Mouse (Mus musculus): ENCODE measurements around the gene Trim52. TPM values are rescaled to one million over a fixed set of nuclear protein-coding genes. Genes with fewer than 3 reads are reported as not detected.
"Not testable (repeated sequence)": the region's sequence is repeated elsewhere in the genome, so short reads cannot be mapped to it uniquely, and the experiment has no call there.

The Trim52 gene
- polyA plus RNA-seq, 1 experiment from 2014 or later = not detected

- H3K4me1 ChIP-seq = no peaks in the 10 kb centered on the region
- whole genome bisulfite sequencing = 73% methylated on average over 3 of the region's 3 CpGs
- no peaks in the 10 kb centered on the region for H3K36me3 ChIP-seq
- no peak overlapping the region for H3K4me3 ChIP-seq
- H3K9me3 ChIP-seq = no peaks in the 10 kb centered on the region
- no peaks in the 10 kb centered on the region for H3K27me3 ChIP-seq (replicated peaks)
- no peak overlapping the region for H3K4me2 ChIP-seq (replicated peaks)
- no peak overlapping the region for H3K27ac ChIP-seq
- no peak overlapping the region for H3K9ac ChIP-seq
- ATAC-seq (ENCODE audit: low FRiP score, low read depth) = no peak
Measured at GRCm38 (mm10) chr14:106162331-106162730, 56.3 kb downstream of the Trim52 start.

GRCm38 (mm10) chr14:106163196-106163595 lies 57.2 kb downstream of the Trim52 start:
- no peak for ATAC-seq (ENCODE audit: low FRiP score, low read depth)
- no peaks in the 10 kb centered on the region for H3K27me3 ChIP-seq (replicated peaks)
- no peak overlapping the region for H3K27ac ChIP-seq

DNA sequence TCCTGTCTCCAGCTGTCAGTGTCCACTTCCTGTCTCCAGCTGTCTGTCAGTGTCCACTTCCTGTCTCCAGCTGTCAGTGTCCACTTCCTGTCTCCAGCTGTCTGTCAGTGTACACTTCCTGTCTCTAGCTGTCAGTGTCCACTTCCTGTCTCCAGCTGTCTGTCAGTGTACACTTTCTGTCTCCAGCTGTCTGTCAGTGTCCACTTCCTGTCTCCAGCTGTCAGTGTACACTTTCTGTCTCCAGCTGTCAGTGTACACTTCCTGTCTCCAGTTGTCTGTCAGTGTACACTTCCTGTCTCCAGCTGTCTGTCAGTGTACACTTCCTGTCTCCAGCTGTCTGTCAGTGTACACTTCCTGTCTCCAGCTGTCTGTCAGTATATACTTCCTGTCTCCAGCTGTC lies 57.9 kb downstream of the Trim52 start:
- ATAC-seq (ENCODE audit: low FRiP score, low read depth); H3K36me3 ChIP-seq; H3K27ac ChIP-seq; H3K9me3 ChIP-seq; H3K9ac ChIP-seq; H3K27me3 ChIP-seq (replicated peaks); H3K4me1 ChIP-seq; H3K4me3 ChIP-seq; H3K4me2 ChIP-seq (replicated peaks): not testable (repeated sequence)

More at GRCm38 (mm10) chr14:106163196-106163595, 57.2 kb downstream of the Trim52 start:
- no peaks in the 10 kb centered on the region for H3K4me1 ChIP-seq
- H3K4me3 ChIP-seq = no peak overlapping the region
- H3K9ac ChIP-seq = no peak overlapping the region
- no peaks in the 10 kb centered on the region for H3K36me3 ChIP-seq
- no peaks in the 10 kb centered on the region for H3K9me3 ChIP-seq
- no peak overlapping the region for H3K4me2 ChIP-seq (replicated peaks)

DNA sequence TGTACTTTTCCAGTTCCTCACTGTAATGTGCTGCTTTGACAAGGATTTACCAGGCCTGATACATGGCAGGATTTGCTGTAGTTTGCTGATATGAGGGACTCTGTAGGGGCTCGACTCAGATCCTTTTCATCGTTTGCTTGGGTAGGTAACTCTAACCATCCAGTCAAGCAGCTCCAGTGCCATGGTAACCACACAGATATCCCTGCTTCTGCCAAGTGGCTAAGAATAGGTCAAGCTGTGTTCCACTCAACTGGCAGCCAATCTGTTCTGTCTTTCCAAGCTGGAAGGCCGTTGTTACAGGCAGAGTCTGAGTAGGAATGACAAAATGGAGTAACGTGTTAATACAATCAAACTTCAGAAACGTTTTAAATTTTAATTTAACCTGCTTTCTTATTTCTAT lies 70.9 kb downstream of the Trim52 start:
- Histone ChIP-seq H3K4me2 (replicated peaks) (no peak overlapping the region), H3K36me3 (no peaks in the 10 kb centered on the region), H3K9me3 (no peaks in the 10 kb centered on the region), H3K9ac (no peak overlapping the region), H3K27me3 (replicated peaks) (no peaks in the 10 kb centered on the region), H3K4me1 (no peaks in the 10 kb centered on the region), H3K27ac (no peak overlapping the region), H3K4me3 (no peak overlapping the region)
- no peak for ATAC-seq (ENCODE audit: low FRiP score, low read depth)
- WGBS = 68% methylated on average over 5 of the region's 5 CpGs

- Histone ChIP-seq H3K4me2 (replicated peaks) (no peak overlapping the region), H3K36me3 (no peaks in the 10 kb centered on the region), H3K4me1 (no peaks in the 10 kb centered on the region), H3K27ac (no peak overlapping the region), H3K9me3 (no peaks in the 10 kb centered on the region), H3K4me3 (no peak overlapping the region), H3K27me3 (replicated peaks) (no peaks in the 10 kb centered on the region), H3K9ac (no peak overlapping the region)
- 63% methylated on average over 4 of the region's 4 CpGs for WGBS
- ATAC-seq (ENCODE audit: low FRiP score, low read depth) = no peak
Measured at GRCm38 (mm10) chr14:106178245-106178644, 72.2 kb downstream of the Trim52 start.

GRCm38 (mm10) chr14:106179102-106179727 lies 73.2 kb downstream of the Trim52 start:
- no peak for ATAC-seq (ENCODE audit: low FRiP score, low read depth)
- H3K27ac ChIP-seq = no peak overlapping the region
- WGBS = 37% methylated on average over 8 of the region's 8 CpGs
- no peaks in the 10 kb centered on the region for H3K36me3 ChIP-seq
- H3K9ac ChIP-seq = no peak overlapping the region
- H3K9me3 ChIP-seq = no peaks in the 10 kb centered on the region
- no peaks in the 10 kb centered on the region for H3K4me1 ChIP-seq
- no peaks in the 10 kb centered on the region for H3K27me3 ChIP-seq (replicated peaks)
- no peak overlapping the region for H3K4me2 ChIP-seq (replicated peaks)
- H3K4me3 ChIP-seq = no peak overlapping the region

GRCm38 (mm10) chr14:106179728-106180125 lies 73.7 kb downstream of the Trim52 start:
- Histone ChIP-seq H3K4me2 (replicated peaks) (no peak overlapping the region), H3K9me3 (no peaks in the 10 kb centered on the region), H3K36me3 (no peaks in the 10 kb centered on the region), H3K27me3 (replicated peaks) (no peaks in the 10 kb centered on the region), H3K27ac (no peak overlapping the region), H3K4me1 (no peaks in the 10 kb centered on the region), H3K9ac (no peak overlapping the region), H3K4me3 (no peak overlapping the region)
- ATAC-seq (ENCODE audit: low FRiP score, low read depth) = no peak
- WGBS = 83% methylated on average over 2 of the region's 2 CpGs

GRCm38 (mm10) chr14:106180616-106181015 lies 74.6 kb downstream of the Trim52 start:
- Histone ChIP-seq H3K4me3 (no peak overlapping the region), H3K27ac (no peak overlapping the region), H3K4me2 (replicated peaks) (no peak overlapping the region), H3K27me3 (replicated peaks) (no peaks in the 10 kb centered on the region), H3K9me3 (no peaks in the 10 kb centered on the region), H3K9ac (no peak overlapping the region), H3K4me1 (no peaks in the 10 kb centered on the region), H3K36me3 (no peaks in the 10 kb centered on the region)
- no peak for ATAC-seq (ENCODE audit: low FRiP score, low read depth)

DNA sequence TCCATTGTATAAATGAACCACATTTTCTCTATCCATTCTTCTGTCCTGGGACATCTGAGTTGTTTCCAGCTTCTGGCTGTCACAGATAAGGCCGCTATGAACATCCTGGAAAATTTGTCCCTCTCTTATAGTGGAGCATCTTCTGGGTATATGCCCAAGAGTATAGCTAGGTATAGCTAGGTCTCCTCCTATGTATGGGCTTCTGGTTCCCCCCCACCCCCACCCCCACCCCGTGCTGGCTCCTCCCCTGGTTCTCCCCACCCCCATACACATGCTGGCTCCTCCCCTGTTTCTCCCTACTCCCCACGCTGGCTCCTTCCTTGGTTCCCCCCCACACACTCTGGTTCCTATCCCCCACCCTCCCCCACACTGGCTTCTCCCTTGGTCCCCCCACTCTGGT lies 78.0 kb downstream of the Trim52 start:
- Histone ChIP-seq H3K9ac (no peak overlapping the region), H3K4me2 (replicated peaks) (no peak overlapping the region), H3K4me3 (no peak overlapping the region), H3K4me1 (no peaks in the 10 kb centered on the region), H3K27ac (no peak overlapping the region), H3K36me3 (no peaks in the 10 kb centered on the region), H3K9me3 (no peaks in the 10 kb centered on the region), H3K27me3 (replicated peaks) (no peaks in the 10 kb centered on the region)
- ATAC-seq (ENCODE audit: low FRiP score, low read depth) = no peak
- WGBS = 87% methylated on average over 3 of the region's 3 CpGs

Other genes with a start within 250 kb of the Trim52 start
- 20.8 and 33.9 TPM in 2 replicates for gene Spry2, start 209.4 kb upstream of the Trim52 start, polyA plus RNA-seq (2016; fragmentation: Nextera tagmentation; extraction: Ambion mirVana)